Mouse (Mus musculus): Measurements from ENCODE around the gene Map2k7. TPM values are rescaled to one million over a fixed set of nuclear protein-coding genes. Genes with fewer than 3 reads are reported as not detected.

The Map2k7 gene
- total and polyA plus RNA-seq, 3 experiments: 25.8 to 115 TPM; not detected in 1

GRCm38 (mm10) chr8:4226739-4227347, 11.7 kb upstream of the Map2k7 start, which contains the start of gene Lrrc8e:
TSS of gene Lrrc8e (plus strand) at chr8:4226827.
- Histone ChIP-seq H3K9ac (ENCODE audit: control insufficient read depth, low read depth, low read length, poor library complexity, severe bottlenecking) (peak within 1 kb of the TSS; percentile 36), H3K27ac (ENCODE audit: control insufficient read depth, low read depth, low read length) (no peak within 1 kb of the TSS), H3K4me1 (ENCODE audit: control insufficient read depth in 1 of 2, insufficient read depth in 2 of 2, low read length in 2 of 2) (peaks cover 6 to 28% of the 10 kb centered on the region in 2 experiments), H3K27me3 (ENCODE audit: control insufficient read depth in 1 of 2, insufficient read depth in 2 of 2, low read length in 2 of 2) (no peaks in the 10 kb centered on the region; a peak in 1 of 4 replicates), H3K9me3 (replicated peaks; ENCODE audit: insufficient read depth, low read length) (no peaks in the 10 kb centered on the region), H3K79me2 (ENCODE audit: control insufficient read depth, insufficient read depth, low read length, poor library complexity) (no peaks in the 10 kb centered on the region), H3K4me3 (ENCODE audit: control insufficient read depth in 1 of 2, insufficient read depth in 1 of 2, low read depth in 2 of 2, low read length in 2 of 2) (peak within 1 kb of the TSS; percentile 26 to 57), H3K36me3 (ENCODE audit: control insufficient read depth in 1 of 2, insufficient read depth in 2 of 2, low read length in 2 of 2) (peaks cover 0 to 7% of the 10 kb centered on the region in 2 experiments; a peak in 2 of 4 replicates)
- DNase-seq (ENCODE audit: low read depth, low spot score): peak; percentile 35
- TF ChIP-seq E2F4 (IDR thresholded peaks at IDR 0.05; ENCODE audit: borderline replicate concordance, low read depth, low read length) (no peak), TAL1 (IDR thresholded peaks at IDR 0.05; ENCODE audit: low read length) (no peak), HCFC1 (IDR thresholded peaks at IDR 0.05; ENCODE audit: low read depth, low read length) (no peak), ZNF384 (IDR thresholded peaks at IDR 0.05; ENCODE audit: low read depth, low read length) (no peak), ZC3H11A (IDR thresholded peaks at IDR 0.05; ENCODE audit: low read depth, low read length) (no peak), POLR2A (IDR thresholded peaks at IDR 0.05; ENCODE audit: control insufficient read depth in 1 of 2, insufficient read depth in 1 of 2, low read depth in 1 of 2, low read length in 2 of 2, poor library complexity in 1 of 2) (no peak), EP300 (IDR thresholded peaks at IDR 0.05; ENCODE audit: low read depth in 1 of 2, low read length in 2 of 2) (no peak), CTCF (IDR thresholded peaks at IDR 0.05 in 2 of 3, conservative IDR thresholded peaks at IDR 0.05 in 1 of 3; ENCODE audit: control insufficient read depth in 1 of 3, insufficient read depth in 1 of 3, low read depth in 2 of 3, low read length in 3 of 3, poor library complexity in 1 of 3, severe bottlenecking in 1 of 3) (no peak), MEF2A (IDR thresholded peaks at IDR 0.05; ENCODE audit: extremely low read depth, insufficient replicate concordance, low read depth, low read length, poor library complexity, severe bottlenecking) (no peak), POLR2AphosphoS5 (IDR thresholded peaks at IDR 0.05; ENCODE audit: borderline replicate concordance, low read depth, low read length) (no peak)

- H3K9ac ChIP-seq (ENCODE audit: control insufficient read depth, low read depth, low read length, poor library complexity, severe bottlenecking): no peak overlapping the region
- no peaks in the 10 kb centered on the region; a peak in 2 of 4 replicates for H3K36me3 ChIP-seq (ENCODE audit: control insufficient read depth in 1 of 2, insufficient read depth in 2 of 2, low read length in 2 of 2)
- no peaks in the 10 kb centered on the region; a peak in 1 of 4 replicates for H3K27me3 ChIP-seq (ENCODE audit: control insufficient read depth in 1 of 2, insufficient read depth in 2 of 2, low read length in 2 of 2)
- no peak overlapping the region for H3K4me3 ChIP-seq (ENCODE audit: control insufficient read depth in 1 of 2, insufficient read depth in 1 of 2, low read depth in 2 of 2, low read length in 2 of 2)
- DNase-seq (ENCODE audit: low read depth, low spot score): no peak
- TF ChIP-seq MAX (IDR thresholded peaks at IDR 0.05; ENCODE audit: low read length) (no peak), MYB (IDR thresholded peaks at IDR 0.05; ENCODE audit: low read depth, low read length) (no peak), ELF1 (IDR thresholded peaks at IDR 0.05; ENCODE audit: low read depth, low read length) (no peak), ZNF384 (IDR thresholded peaks at IDR 0.05; ENCODE audit: low read depth, low read length) (no peak)
- peaks cover 0 to 24% of the 10 kb centered on the region in 2 experiments; a peak in 3 of 4 replicates for H3K4me1 ChIP-seq (ENCODE audit: control insufficient read depth in 1 of 2, insufficient read depth in 2 of 2, low read length in 2 of 2)
- no peaks in the 10 kb centered on the region for H3K79me2 ChIP-seq (ENCODE audit: control insufficient read depth, insufficient read depth, low read length, poor library complexity)
- no peak overlapping the region for H3K27ac ChIP-seq (ENCODE audit: control insufficient read depth, low read depth, low read length)
- no peaks in the 10 kb centered on the region for H3K9me3 ChIP-seq (replicated peaks; ENCODE audit: insufficient read depth, low read length)
Observed at GRCm38 (mm10) chr8:4227919-4228318, 10.6 kb upstream of the Map2k7 start.

- DNase-seq (ENCODE audit: low read depth, low spot score): no peak
- Histone ChIP-seq H3K9ac (ENCODE audit: control insufficient read depth, low read depth, low read length, poor library complexity, severe bottlenecking) (no peak overlapping the region), H3K4me3 (ENCODE audit: control insufficient read depth in 1 of 2, insufficient read depth in 1 of 2, low read depth in 2 of 2, low read length in 2 of 2) (no peak overlapping the region), H3K36me3 (ENCODE audit: control insufficient read depth in 1 of 2, insufficient read depth in 2 of 2, low read length in 2 of 2) (no peaks in the 10 kb centered on the region; a peak in 2 of 4 replicates), H3K4me1 (ENCODE audit: control insufficient read depth in 1 of 2, insufficient read depth in 2 of 2, low read length in 2 of 2) (peaks cover 0 to 23% of the 10 kb centered on the region in 2 experiments; a peak in 3 of 4 replicates), H3K79me2 (ENCODE audit: control insufficient read depth, insufficient read depth, low read length, poor library complexity) (no peaks in the 10 kb centered on the region), H3K27me3 (ENCODE audit: control insufficient read depth in 1 of 2, insufficient read depth in 2 of 2, low read length in 2 of 2) (no peaks in the 10 kb centered on the region; a peak in 1 of 4 replicates), H3K27ac (ENCODE audit: control insufficient read depth, low read depth, low read length) (no peak overlapping the region), H3K9me3 (replicated peaks; ENCODE audit: insufficient read depth, low read length) (no peaks in the 10 kb centered on the region)
- TF ChIP-seq MYB (IDR thresholded peaks at IDR 0.05; ENCODE audit: low read depth, low read length) (no peak), SMC3 (IDR thresholded peaks at IDR 0.05; ENCODE audit: low read depth, low read length) (no peak), E2F4 (IDR thresholded peaks at IDR 0.05; ENCODE audit: borderline replicate concordance, low read depth, low read length) (no peak), NRF1 (IDR thresholded peaks at IDR 0.05; ENCODE audit: insufficient read depth, low read depth, low read length, poor library complexity, severe bottlenecking) (no peak), ZC3H11A (IDR thresholded peaks at IDR 0.05; ENCODE audit: low read depth, low read length) (no peak), USF1 (IDR thresholded peaks at IDR 0.05; ENCODE audit: low read depth, low read length) (no peak), POLR2AphosphoS5 (IDR thresholded peaks at IDR 0.05; ENCODE audit: borderline replicate concordance, low read depth, low read length) (no peak), GABPA (IDR thresholded peaks at IDR 0.05; ENCODE audit: low read depth, low read length) (no peak), CTCF (IDR thresholded peaks at IDR 0.05 in 2 of 3, conservative IDR thresholded peaks at IDR 0.05 in 1 of 3; ENCODE audit: control insufficient read depth in 1 of 3, insufficient read depth in 1 of 3, low read depth in 2 of 3, low read length in 3 of 3, poor library complexity in 1 of 3, severe bottlenecking in 1 of 3) (no peak), MEF2A (IDR thresholded peaks at IDR 0.05; ENCODE audit: extremely low read depth, insufficient replicate concordance, low read depth, low read length, poor library complexity, severe bottlenecking) (no peak), RAD21 (IDR thresholded peaks at IDR 0.05; ENCODE audit: low read depth, low read length) (no peak), POLR2AphosphoS2 (IDR thresholded peaks at IDR 0.05; ENCODE audit: low read length) (no peak), TCF12 (IDR thresholded peaks at IDR 0.05; ENCODE audit: low read depth, low read length) (no peak), SIN3A (IDR thresholded peaks at IDR 0.05; ENCODE audit: low read length) (no peak), MAX (IDR thresholded peaks at IDR 0.05; ENCODE audit: low read length) (no peak), USF2 (IDR thresholded peaks at IDR 0.05; ENCODE audit: borderline replicate concordance in 1 of 2, insufficient read depth in 1 of 2, low read depth in 1 of 2, low read length in 2 of 2) (no peak)
Observed at GRCm38 (mm10) chr8:4229784-4230183, 8.8 kb upstream of the Map2k7 start.
